Mouse (Mus musculus) intestine, embryonic 14.5 days (tissue): ENCODE results near the gene Setd3. TPM values are rescaled to one million over a fixed set of nuclear protein-coding genes. Genes with fewer than 3 reads are reported as not detected.

Source experiments
- ATAC-seq: fragments of 200-750 bp; cut with Nextera tagmentation; replicated peaks from 2 replicates; pipeline ENCODE4 v1.8.0; 2017; ENCODE audit warnings: low read depth, moderate number of reproducible peaks, moderate TSS enrichment, moderate library complexity; ENCODE audit not compliant: low FRiP score, low TSS enrichment
- DNase-seq: peaks from one replicate; pipeline ENCODE4 v3.0.0-alpha.2; 2018; ENCODE audit warnings: low spot score
- H3K27ac ChIP-seq: fragments of 300-500 bp; sonication (generic); 2 replicates; pipeline ENCODE4 v1.5.1; 2014; ENCODE audit warnings: low read depth, mild to moderate bottlenecking, control low read depth
- H3K27me3 ChIP-seq: fragments of 300-500 bp; sonication (generic); replicated peaks from 2 replicates; pipeline ENCODE4 v1.6.1; 2014; ENCODE audit warnings: low read length, control low read depth; ENCODE audit not compliant: control insufficient read depth, insufficient read depth
- H3K36me3 ChIP-seq: fragments of 300-500 bp; sonication (generic); 2 replicates; pipeline ENCODE4 v1.6.1; 2014; ENCODE audit warnings: low read length, control low read depth; ENCODE audit not compliant: control insufficient read depth, insufficient read depth
- H3K4me1 ChIP-seq: fragments of 300-500 bp; sonication (generic); replicated peaks from 2 replicates; pipeline ENCODE4 v1.6.1; 2014; ENCODE audit warnings: low read length, control low read depth, mixed read lengths; ENCODE audit not compliant: control insufficient read depth, insufficient read depth
- H3K4me2 ChIP-seq: fragments of 300-500 bp; sonication (generic); 2 replicates; pipeline ENCODE4 v1.6.1; 2014; ENCODE audit warnings: low read length
- H3K4me3 ChIP-seq: fragments of 300-500 bp; sonication (generic); 2 replicates; pipeline ENCODE4 v1.5.1; 2014; ENCODE audit warnings: low read depth, low read length, control low read depth, mixed read lengths
- H3K9ac ChIP-seq: fragments of 300-500 bp; sonication (generic); 2 replicates; pipeline ENCODE4 v1.6.1; 2014; ENCODE audit warnings: mild to moderate bottlenecking, low read length
- H3K9me3 ChIP-seq: fragments of 300-500 bp; sonication (generic); 2 replicates; pipeline ENCODE4 v1.6.1; 2016; ENCODE audit warnings: low read length, control low read depth; ENCODE audit not compliant: control insufficient read depth
- WGBS: fragments of 180-500 bp; shearing (Covaris S2); extraction: QIAGEN DNeasy Blood & Tissue Kit; methylation state at CpG from one replicate; pipeline ENCODE4 v1.1.7; 2014; 5-methylcytosine and 5-hydroxymethylcytosine counted together
- polyA plus RNA-seq: library from polyadenylated mRNA; unstranded; fragments of >200 nt; fragmentation: Nextera tagmentation; extraction: Ambion mirVana; gene quantifications from 2 replicates; pipeline ENCODE4 v1.2.1, GENCODE M21; 2014

Gene Setd3
- polyA plus RNA-seq, 1 experiment from 2014 or later = 75.9 TPM

DNA sequence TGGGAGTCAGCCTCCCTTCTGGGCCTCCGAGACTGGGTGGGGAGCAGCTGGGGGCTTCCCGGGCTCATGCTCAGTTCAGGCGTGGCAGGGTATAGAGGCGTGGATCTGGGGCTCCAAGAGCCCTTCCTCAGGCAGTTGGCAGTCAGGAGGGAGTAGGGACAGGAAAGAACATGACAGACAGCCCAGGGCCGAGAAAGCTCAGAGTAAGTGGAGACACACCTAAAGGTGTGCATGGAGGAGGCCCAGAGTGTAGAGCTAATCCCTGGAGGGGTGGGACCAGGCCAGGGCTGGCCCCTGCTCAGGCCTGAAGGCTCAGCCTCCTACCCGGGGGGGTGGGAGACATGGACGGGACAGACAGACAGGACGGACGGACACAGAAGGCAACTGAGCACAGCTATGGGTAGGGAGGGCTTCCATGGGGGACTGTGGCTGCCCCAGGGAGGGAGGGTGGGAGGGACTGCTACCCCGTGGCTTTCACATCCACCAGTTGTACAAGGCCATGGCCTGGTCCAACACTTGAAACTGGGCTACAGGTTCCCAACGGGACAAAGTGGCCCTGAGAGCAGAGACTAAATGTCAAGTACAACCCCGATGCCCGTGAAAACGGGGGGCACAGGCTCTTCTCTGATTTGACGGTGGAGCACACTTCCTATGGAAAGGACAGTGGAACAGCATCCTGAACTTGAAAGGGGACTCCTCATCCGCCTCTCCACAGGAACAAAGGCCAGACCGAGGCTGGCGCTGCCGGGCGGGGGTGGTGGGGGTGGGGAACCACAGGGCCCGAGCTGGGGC is 40.9 kb upstream of the Setd3 start:
- 76% methylated on average over 21 of the region's 21 CpGs for WGBS
- no peak overlapping the region for H3K4me3 ChIP-seq
- H3K9ac ChIP-seq = 0 out of 2 replicates have a peak overlapping the region, but pooled peaks have one; percentile 7
- H3K36me3 ChIP-seq = no peaks in the 10 kb centered on the region
- no peaks in the 10 kb centered on the region for H3K9me3 ChIP-seq
- H3K4me2 ChIP-seq = peak overlapping the region; percentile 15; the same call in 1 of the 2 replicates
- H3K4me1 ChIP-seq = peaks cover 31% of the 10 kb centered on the region
- H3K27ac ChIP-seq = peak overlapping the region; percentile 69
- H3K27me3 ChIP-seq = no peaks in the 10 kb centered on the region
- DNase-seq (no peak), ATAC-seq (no peak)

GRCm38 (mm10) chr12:108219163-108219562 is 40.0 kb upstream of the Setd3 start:
- Histone ChIP-seq H3K27ac (peak overlapping the region; percentile 69), H3K36me3 (no peaks in the 10 kb centered on the region), H3K9ac (no peak overlapping the region), H3K9me3 (no peaks in the 10 kb centered on the region), H3K4me3 (no peak overlapping the region), H3K4me1 (peaks cover 31% of the 10 kb centered on the region), H3K4me2 (peak overlapping the region; percentile 15; the same call in 1 of the 2 replicates), H3K27me3 (no peaks in the 10 kb centered on the region)
- ATAC-seq (no peak), DNase-seq (no peak)
- WGBS = 52% methylated on average over 15 of the region's 15 CpGs

GRCm38 (mm10) chr12:108217572-108217971 is 38.5 kb upstream of the Setd3 start:
- Histone ChIP-seq H3K27ac (no peak overlapping the region), H3K4me1 (peaks cover 24% of the 10 kb centered on the region), H3K4me2 (no peak overlapping the region), H3K9me3 (no peaks in the 10 kb centered on the region), H3K4me3 (no peak overlapping the region), H3K27me3 (no peaks in the 10 kb centered on the region), H3K36me3 (no peaks in the 10 kb centered on the region), H3K9ac (no peak overlapping the region)
- no peak for DNase-seq
- 0 out of 2 replicates have a peak, but pooled peaks have one; percentile 17 for ATAC-seq
- 62% methylated on average over 5 of the region's 5 CpGs for WGBS

DNA sequence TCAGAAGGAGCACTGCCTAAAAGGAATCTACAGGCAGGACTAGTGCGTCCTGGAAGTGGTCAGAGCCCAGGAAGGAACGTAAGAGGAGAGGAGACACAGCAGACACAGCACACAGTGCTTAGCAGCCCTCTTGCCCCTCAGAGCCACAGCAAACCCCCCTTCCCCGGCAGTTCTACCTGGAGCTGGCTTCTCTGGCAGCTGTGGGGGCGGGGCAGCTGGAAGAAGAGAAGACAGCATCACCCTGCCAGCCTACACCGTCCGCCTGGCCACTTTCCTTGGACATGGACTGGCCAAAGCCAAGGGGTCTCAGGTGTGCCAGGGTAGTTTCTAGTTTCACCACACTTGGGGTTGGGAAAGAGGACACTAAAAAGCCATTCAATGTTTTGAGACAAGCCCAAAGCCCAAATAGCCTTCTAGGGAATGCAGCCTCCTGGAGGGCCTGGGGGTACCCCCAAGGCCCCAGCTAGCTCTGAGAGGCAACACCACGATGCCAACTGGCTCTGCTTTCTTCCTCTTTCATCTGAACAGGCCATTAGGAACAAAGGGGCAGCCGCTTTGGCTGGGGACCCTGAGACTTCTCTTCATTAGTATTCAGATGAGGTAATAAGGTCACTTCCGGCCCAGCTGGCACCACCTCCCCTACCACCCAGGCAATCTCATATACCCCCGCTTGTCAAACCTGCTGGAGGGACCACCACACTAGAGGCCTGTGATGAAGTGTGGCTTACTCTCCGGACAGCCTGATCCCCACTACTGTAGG is 37.7 kb upstream of the Setd3 start:
- no peak overlapping the region for H3K9ac ChIP-seq
- H3K36me3 ChIP-seq = no peaks in the 10 kb centered on the region
- ATAC-seq = no peak
- H3K9me3 ChIP-seq = no peaks in the 10 kb centered on the region
- H3K4me2 ChIP-seq = no peak overlapping the region
- peaks cover 30% of the 10 kb centered on the region for H3K4me1 ChIP-seq
- H3K27ac ChIP-seq = no peak overlapping the region
- no peak for DNase-seq
- H3K27me3 ChIP-seq = no peaks in the 10 kb centered on the region
- 77% methylated on average over 11 of the region's 11 CpGs for WGBS
- H3K4me3 ChIP-seq = no peak overlapping the region

DNA sequence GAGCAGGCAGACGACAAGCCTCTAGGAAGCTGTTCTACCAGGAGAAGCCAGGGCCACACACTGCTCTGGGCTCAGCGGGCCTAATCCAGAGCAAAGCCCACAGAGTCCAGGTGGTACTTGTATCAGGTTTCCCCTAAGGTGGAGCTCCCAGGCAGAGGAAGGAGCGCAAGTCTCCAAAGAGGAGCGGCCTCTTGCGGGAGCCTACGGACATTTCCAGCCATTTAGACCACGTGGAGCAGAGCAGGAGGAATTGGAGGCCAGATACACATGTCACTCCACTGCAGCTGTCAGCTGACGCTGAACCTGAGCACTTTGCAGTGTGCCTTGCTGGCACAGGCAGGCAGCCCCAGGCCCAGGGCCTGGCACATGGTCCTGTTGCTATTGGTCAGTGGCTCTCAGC is 36.0 kb upstream of the Setd3 start:
- WGBS = 38% methylated on average over 8 of the region's 8 CpGs
- Histone ChIP-seq H3K36me3 (no peaks in the 10 kb centered on the region), H3K9ac (no peak overlapping the region), H3K27me3 (no peaks in the 10 kb centered on the region), H3K9me3 (no peaks in the 10 kb centered on the region), H3K4me1 (peaks cover 29% of the 10 kb centered on the region), H3K4me3 (no peak overlapping the region), H3K4me2 (no peak overlapping the region), H3K27ac (no peak overlapping the region)
- no peak for ATAC-seq
- DNase-seq = no peak

- Histone ChIP-seq H3K27me3 (no peaks in the 10 kb centered on the region), H3K4me3 (no peak overlapping the region), H3K9ac (no peak overlapping the region), H3K4me1 (peaks cover 16% of the 10 kb centered on the region), H3K4me2 (no peak overlapping the region), H3K27ac (no peak overlapping the region), H3K9me3 (no peaks in the 10 kb centered on the region), H3K36me3 (no peaks in the 10 kb centered on the region)
- ATAC-seq (no peak), DNase-seq (no peak)
- 43% methylated on average over 18 of the region's 18 CpGs for WGBS
Measured at GRCm38 (mm10) chr12:108213090-108214041, 34.3 kb upstream of the Setd3 start.

DNA sequence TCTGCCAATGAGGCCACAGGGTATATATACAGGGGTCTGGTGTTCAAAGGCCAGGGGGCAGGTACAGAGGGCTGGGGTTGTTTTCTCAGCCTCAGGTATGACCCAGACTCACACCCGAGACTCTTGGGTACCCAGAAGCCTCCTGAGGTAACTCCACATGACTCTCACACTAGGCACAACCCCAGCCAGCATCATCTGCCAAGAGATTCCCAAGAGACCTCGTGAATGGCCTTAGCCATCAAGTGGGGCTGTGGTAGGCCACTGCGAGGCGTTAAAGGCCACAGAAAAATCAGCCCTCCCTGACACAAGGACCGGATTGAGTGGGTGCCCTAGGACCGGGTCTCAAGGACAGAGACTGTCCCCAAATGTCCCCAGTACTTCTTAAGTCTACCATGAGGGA is 33.4 kb upstream of the Setd3 start:
- H3K27ac ChIP-seq = no peak overlapping the region
- DNase-seq (no peak), ATAC-seq (no peak)
- no peak overlapping the region for H3K4me3 ChIP-seq
- H3K9me3 ChIP-seq = no peaks in the 10 kb centered on the region
- no peaks in the 10 kb centered on the region for H3K27me3 ChIP-seq
- no peak overlapping the region for H3K4me2 ChIP-seq
- peaks cover 1% of the 10 kb centered on the region; the same call in 1 of the 2 replicates for H3K36me3 ChIP-seq
- WGBS = 79% methylated on average over 6 of the region's 6 CpGs
- H3K4me1 ChIP-seq = peaks cover 16% of the 10 kb centered on the region
- H3K9ac ChIP-seq = no peak overlapping the region

- Histone ChIP-seq H3K27me3 (no peaks in the 10 kb centered on the region), H3K4me3 (no peak overlapping the region), H3K36me3 (peaks cover 5% of the 10 kb centered on the region; the same call in 1 of the 2 replicates), H3K9ac (no peak overlapping the region), H3K27ac (0 out of 2 replicates have a peak overlapping the region, but pooled peaks have one; percentile 22), H3K9me3 (no peaks in the 10 kb centered on the region), H3K4me1 (peaks cover 16% of the 10 kb centered on the region), H3K4me2 (no peak overlapping the region)
- DNase-seq = no peak
- ATAC-seq = no peak
- 32% methylated on average over 5 of the region's 5 CpGs for WGBS
Measured at GRCm38 (mm10) chr12:108212071-108212470, 33.0 kb upstream of the Setd3 start.
